Mouse (Mus musculus) thymus, postnatal 10 days (tissue): ENCODE results near the gene Rnf121.

Experiments used
- DNase-seq, 2 experiments: peaks; one replicate each; pipeline ENCODE4 v3.0.0; 2021; ENCODE audit warnings: low spot score in 2 of 2

The Rnf121 gene

GRCm38 (mm10) chr7:102065046-102065891 lies at the start of gene Rnf121, which contains the start of the genes Xndc1 and Xntrpc:
TSS of gene Rnf121 (minus strand) at chr7:102065469.
TSS of gene Xndc1 (plus strand) at chr7:102065511.
TSS of gene Xntrpc (plus strand) at chr7:102065713.
- DNase-seq, result peak; percentile 88 to 91

- DNase-seq, result no peak
Measured at GRCm38 (mm10) chr7:102113151-102113729, 48.0 kb upstream of the Rnf121 start.

GRCm38 (mm10) chr7:102109746-102110145 lies 44.5 kb upstream of the Rnf121 start:
- DNase-seq, result no peak

- no peak for DNase-seq
Measured at GRCm38 (mm10) chr7:102109171-102109570, 43.9 kb upstream of the Rnf121 start, which contains the start of gene Art5. TSS of gene Art5 (minus strand) at chr7:102109489.

GRCm38 (mm10) chr7:102108206-102108605 lies 42.9 kb upstream of the Rnf121 start:
- DNase-seq, result no peak

- DNase-seq, result peak; percentile 66 to 69
Measured at GRCm38 (mm10) chr7:102106700-102107141, 41.5 kb upstream of the Rnf121 start.

- DNase-seq, result no peak
Measured at GRCm38 (mm10) chr7:102104126-102104525, 38.9 kb upstream of the Rnf121 start.

- DNase-seq, result no peak
Measured at GRCm38 (mm10) chr7:102103555-102103954, 38.3 kb upstream of the Rnf121 start.

- DNase-seq, result no peak
Measured at GRCm38 (mm10) chr7:102102696-102103095, 37.4 kb upstream of the Rnf121 start.

- no peak for DNase-seq
Measured at GRCm38 (mm10) chr7:102102241-102102640, 37.0 kb upstream of the Rnf121 start.

GRCm38 (mm10) chr7:102101487-102101886 lies 36.2 kb upstream of the Rnf121 start, which contains the start of gene Art1:
TSS of gene Art1 (plus strand) at chr7:102101743.
- no peak for DNase-seq

- DNase-seq, result no peak
Measured at GRCm38 (mm10) chr7:102100868-102101267, 35.6 kb upstream of the Rnf121 start.

GRCm38 (mm10) chr7:102099760-102100661 lies 34.7 kb upstream of the Rnf121 start:
- peak; percentile 31 to 55 for DNase-seq

- DNase-seq, result no peak
Measured at GRCm38 (mm10) chr7:102087336-102087735, 22.1 kb upstream of the Rnf121 start.

GRCm38 (mm10) chr7:102084041-102084696 lies 18.9 kb upstream of the Rnf121 start:
- DNase-seq, result no peak

GRCm38 (mm10) chr7:102082816-102083215 lies 17.5 kb upstream of the Rnf121 start, which contains the start of gene Trpc2:
TSS of gene Trpc2 (plus strand) at chr7:102083116.
- no peak for DNase-seq

GRCm38 (mm10) chr7:102081784-102082183 lies 16.5 kb upstream of the Rnf121 start:
- DNase-seq, result no peak

- no peak for DNase-seq
Measured at GRCm38 (mm10) chr7:102080311-102080710, 15.0 kb upstream of the Rnf121 start.

GRCm38 (mm10) chr7:102078517-102078916 lies 13.2 kb upstream of the Rnf121 start:
- peak in 1 of 2 experiments; percentile 27 for DNase-seq

GRCm38 (mm10) chr7:102076714-102077296 lies 11.5 kb upstream of the Rnf121 start:
- peak in 1 of 2 experiments; percentile 55 for DNase-seq

- DNase-seq, result no peak
Measured at GRCm38 (mm10) chr7:102066363-102066762, 1.1 kb upstream of the Rnf121 start.
